Mouse (Mus musculus) layer of hippocampus, adult 2 months (tissue): ENCODE measurements around the gene H2-M5. TPM values are rescaled to one million over a fixed set of nuclear protein-coding genes. Genes with fewer than 3 reads are reported as not detected.

ENCODE experiments used
- DNase-seq, 2 experiments: peaks; one replicate each; pipeline ENCODE4 v3.0.0; 2022; ENCODE audit warnings: low spot score in 2 of 2
- H3K27ac ChIP-seq: fragments of 200-600 bp; 2 replicates; pipeline ENCODE4 v1.8.1; 2022
- H3K4me3 ChIP-seq: fragments of 200-600 bp; 2 replicates; pipeline ENCODE4 v1.8.1; 2022; ENCODE audit warnings: mild to moderate bottlenecking
- CTCF ChIP-seq: fragments of 200-600 bp; conservative IDR thresholded peaks from 2 replicates; pipeline ENCODE4 v1.8.1; 2022; ENCODE audit warnings: antibody characterized with exemption, mild to moderate bottlenecking, moderate library complexity
- total RNA-seq, 2 experiments: library from RNA; stranded (reverse); gene quantifications; 2 replicates each; pipeline ENCODE4 v1.2.3; 2021

Gene H2-M5
- total RNA-seq, 2 experiments from 2014 or later = 0.37 to 1.2 TPM

DNA sequence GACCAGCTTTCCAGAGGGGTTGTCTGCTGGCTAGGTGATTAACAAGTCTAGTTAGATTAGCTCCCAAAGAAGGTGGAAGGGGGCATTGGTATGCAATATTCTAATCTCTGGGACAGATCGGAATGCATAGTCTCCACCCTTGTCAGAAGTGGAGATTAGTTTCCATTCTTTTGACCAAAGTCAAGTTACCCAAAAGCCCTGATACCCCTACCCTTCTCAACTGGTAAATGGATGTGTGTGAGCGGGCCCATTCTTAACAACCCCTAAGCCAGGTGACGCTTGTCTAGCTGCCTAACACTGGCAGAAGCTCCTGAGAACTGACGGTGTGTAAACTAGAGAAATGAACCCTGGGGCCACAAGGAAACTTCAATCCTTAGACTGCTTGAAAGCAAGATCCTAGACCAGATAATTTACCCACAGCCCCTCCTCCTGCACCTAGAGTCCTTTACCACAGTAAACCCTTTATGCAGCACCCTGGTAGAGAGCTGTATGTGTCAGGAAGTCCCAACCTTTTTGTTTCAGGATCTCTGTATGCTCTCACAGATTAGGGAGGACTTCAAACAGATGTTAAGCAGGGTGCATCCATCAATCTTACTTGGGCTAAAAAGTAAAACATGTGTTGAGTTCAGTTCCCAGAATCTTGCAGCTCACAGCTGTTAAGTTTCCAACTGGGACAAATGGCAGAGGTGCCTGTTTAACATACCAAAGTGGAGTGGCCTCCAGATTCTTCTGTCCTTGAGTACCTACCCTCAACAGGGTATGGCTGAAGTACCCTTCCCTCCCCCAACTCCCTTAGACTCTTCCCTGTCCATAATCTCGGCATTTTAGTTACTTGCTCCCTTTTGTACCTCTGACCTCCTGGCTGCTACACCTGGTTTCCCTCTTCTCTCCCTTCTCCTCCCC is 6.8 kb downstream of the H2-M5 start:
- TF ChIP-seq CTCF = no peak
- no peak for DNase-seq
- H3K4me3 ChIP-seq = no peak overlapping the region
- H3K27ac ChIP-seq = no peak overlapping the region

DNA sequence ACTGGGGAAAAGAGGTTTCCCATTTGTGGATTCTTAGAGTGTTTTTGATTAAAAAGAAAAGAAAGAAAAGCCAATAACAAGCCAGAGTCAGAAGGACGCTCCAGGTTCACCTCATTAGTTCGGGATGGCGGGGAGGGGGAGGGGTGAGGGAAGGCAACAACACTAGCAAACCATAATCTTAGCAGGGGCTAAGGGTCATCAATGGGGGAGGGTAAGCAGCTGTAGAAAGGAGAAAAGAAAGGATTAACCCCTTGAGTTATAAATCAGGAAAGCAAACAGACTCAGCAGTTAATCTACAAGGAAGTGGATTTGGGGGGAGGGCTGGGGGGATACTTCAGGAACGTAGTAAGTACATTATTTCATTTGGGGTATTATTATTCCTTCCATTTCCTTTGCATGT is 7.5 kb downstream of the H2-M5 start:
- no peak overlapping the region for H3K4me3 ChIP-seq
- no peak for TF ChIP-seq CTCF
- DNase-seq = no peak

GRCm38 (mm10) chr17:36981221-36981813 is 8.0 kb downstream of the H2-M5 start, which contains the start of gene 2410137M14Rik:
Gene 2410137M14Rik (minus strand): TSS chr17:36981237.
- no peak within 1 kb of the TSS for H3K27ac ChIP-seq
- peak within 1 kb of the TSS; percentile 19 for H3K4me3 ChIP-seq
- no peak for TF ChIP-seq CTCF

More for the DNA sequence above, 7.5 kb downstream of the H2-M5 start:
- H3K27ac ChIP-seq = no peak overlapping the region

DNA sequence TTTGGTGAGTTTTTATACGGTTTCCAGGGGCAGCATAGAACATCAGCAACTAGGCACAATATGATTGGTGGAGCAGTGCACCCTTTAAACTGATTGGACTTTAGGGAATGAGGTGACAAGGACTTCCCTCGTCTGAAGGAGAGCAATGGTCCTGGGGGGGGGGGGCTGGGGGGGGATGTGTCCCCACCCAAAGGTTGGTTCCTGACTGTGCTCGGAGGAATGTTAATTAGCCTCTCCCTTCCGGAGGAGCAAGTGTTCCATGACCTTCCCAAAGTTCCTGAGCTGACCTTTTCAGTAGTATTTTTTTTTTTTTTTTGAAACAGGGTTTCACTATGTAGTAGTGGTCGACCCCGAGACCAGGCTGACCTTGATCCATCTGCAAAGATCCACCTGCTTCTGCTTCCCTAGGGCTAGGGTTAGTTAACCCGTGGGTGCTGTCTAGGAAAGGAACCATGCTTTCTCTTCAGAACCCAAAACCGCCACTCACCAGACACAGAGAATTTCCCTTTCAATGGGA is 16.0 kb downstream of the H2-M5 start:
- no peak for TF ChIP-seq CTCF
- Histone ChIP-seq H3K4me3 (no peak overlapping the region), H3K27ac (no peak overlapping the region)
- no peak for DNase-seq

More at GRCm38 (mm10) chr17:36981221-36981813, 8.0 kb downstream of the H2-M5 start, which contains the start of gene 2410137M14Rik:
- DNase-seq = no peak

GRCm38 (mm10) chr17:36972791-36973190 is 16.5 kb downstream of the H2-M5 start:
- no peak overlapping the region for H3K27ac ChIP-seq
- TF ChIP-seq CTCF = no peak
- no peak overlapping the region for H3K4me3 ChIP-seq
- no peak for DNase-seq

GRCm38 (mm10) chr17:36971172-36971850 is 18.0 kb downstream of the H2-M5 start:
- Histone ChIP-seq H3K27ac (no peak overlapping the region), H3K4me3 (no peak overlapping the region)
- TF ChIP-seq CTCF = no peak
- no peak for DNase-seq

- DNase-seq = no peak
- Histone ChIP-seq H3K27ac (no peak overlapping the region), H3K4me3 (no peak overlapping the region)
- no peak for TF ChIP-seq CTCF
Observed at GRCm38 (mm10) chr17:36970316-36970890, 18.9 kb downstream of the H2-M5 start.

- TF ChIP-seq CTCF = no peak
- H3K27ac ChIP-seq = no peak overlapping the region
- H3K4me3 ChIP-seq = no peak overlapping the region
- DNase-seq = no peak
Observed at GRCm38 (mm10) chr17:36966875-36967274, 22.5 kb downstream of the H2-M5 start.

DNA sequence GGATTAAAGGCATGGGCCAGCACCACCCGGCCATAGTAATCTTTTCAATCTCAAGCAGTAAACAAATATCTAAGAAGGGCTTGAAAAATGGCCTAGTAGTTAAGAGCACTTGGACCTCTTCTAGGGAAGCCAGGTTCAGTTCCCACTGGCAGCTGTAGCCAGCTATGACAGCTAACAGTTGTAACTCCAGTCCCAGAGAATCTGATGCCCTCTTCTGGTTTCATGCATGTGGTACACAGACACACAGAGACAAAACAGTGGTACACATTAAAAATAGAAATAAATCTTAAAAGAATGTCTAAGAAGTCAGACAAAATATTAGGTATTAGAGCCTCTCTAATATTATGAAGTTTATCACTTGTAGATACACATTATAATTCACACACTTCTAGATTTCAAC is 28.2 kb downstream of the H2-M5 start:
- Histone ChIP-seq H3K27ac (no peak overlapping the region), H3K4me3 (no peak overlapping the region)
- peak; percentile 62 for TF ChIP-seq CTCF
- DNase-seq = no peak

- peak overlapping the region; percentile 83 for H3K4me3 ChIP-seq
- no peak for TF ChIP-seq CTCF
- no peak for DNase-seq
- H3K27ac ChIP-seq = peak overlapping the region; percentile 97
Observed at GRCm38 (mm10) chr17:36958884-36959283, 30.5 kb downstream of the H2-M5 start.

- Histone ChIP-seq H3K4me3 (peak within 1 kb of the TSS; percentile 83), H3K27ac (peak within 1 kb of the TSS; percentile 97)
- peak; percentile 95 to 96 for DNase-seq
- no peak for TF ChIP-seq CTCF
Observed at GRCm38 (mm10) chr17:36957999-36958743, 31.2 kb downstream of the H2-M5 start, which contains the start of the genes Znrd1 and Znrd1as. Gene Znrd1 (minus strand): TSS chr17:36958559. Gene Znrd1as (plus strand): TSS chr17:36958592.

GRCm38 (mm10) chr17:36953062-36953461 is 36.3 kb downstream of the H2-M5 start:
- TF ChIP-seq CTCF = no peak
- Histone ChIP-seq H3K4me3 (no peak overlapping the region), H3K27ac (no peak overlapping the region)
- DNase-seq = no peak
